Mouse (Mus musculus) macrophage (primary cell): ENCODE data around the gene Fgb. TPM values are rescaled to one million over a fixed set of nuclear protein-coding genes. Genes with fewer than 3 reads are reported as not detected.

Experiments
- polyA plus RNA-seq: library from polyadenylated mRNA; stranded (reverse); fragments of 250-400 nt; gene quantifications from 3 replicates; pipeline ENCODE4 v1.2.4, GENCODE M21; 2018; ENCODE audit warnings: inconsistent platforms

Fgb gene
- polyA plus RNA-seq, 1 experiment from 2014 or later, result not detected

Other genes starting within 250 kb of the Fgb start
- gene Rbm46, start 173.4 kb downstream of the Fgb start, polyA plus RNA-seq, result not detected in 3 replicates
- gene Lrat, start 145.9 kb downstream of the Fgb start, polyA plus RNA-seq, result not detected in 3 replicates
- gene Fgg, start 42.1 kb downstream of the Fgb start, polyA plus RNA-seq, result not detected in 3 replicates
- not detected in 3 replicates for gene Fga, start 23.8 kb downstream of the Fgb start, polyA plus RNA-seq
- 31.0 to 38.1 TPM (median 35.4 TPM) in 3 replicates for gene Plrg1, start 5.7 kb upstream of the Fgb start, polyA plus RNA-seq
- not detected in 3 replicates for gene Dchs2, start 78.1 kb upstream of the Fgb start, polyA plus RNA-seq